Mouse (Mus musculus) myocyte (in vitro differentiated cells): ENCODE results near the gene Hyou1. TPM values are rescaled to one million over a fixed set of nuclear protein-coding genes. Genes with fewer than 3 reads are reported as not detected.

Source experiments
- H3K27me3 ChIP-seq: one replicate; pipeline ENCODE4 v1.6.1; 2011; ENCODE audit not compliant: control insufficient read depth, insufficient read depth, insufficient read length
- H3K36me3 ChIP-seq: one replicate; pipeline ENCODE4 v1.6.1; 2011; ENCODE audit not compliant: control insufficient read depth, insufficient read depth
- H3K4me2 ChIP-seq: one replicate; pipeline ENCODE4 v1.6.1; 2011; ENCODE audit warnings: low read depth, control low read depth
- H3K4me3 ChIP-seq: one replicate; pipeline ENCODE4 v1.5.1; 2011; ENCODE audit warnings: mild to moderate bottlenecking, control low read depth, moderate library complexity
- H3K79me2 ChIP-seq: one replicate; pipeline ENCODE4 v1.6.1; 2011; ENCODE audit not compliant: control insufficient read depth, insufficient read depth
- H3ac ChIP-seq: one replicate; pipeline ENCODE4 v1.6.1; 2011; ENCODE audit not compliant: control insufficient read depth, insufficient read length
- CEBPB ChIP-seq: IDR thresholded peaks from 2 replicates; pipeline ENCODE4 v1.6.1; 2011; ENCODE audit warnings: mild to moderate bottlenecking, moderate library complexity; ENCODE audit not compliant: poor library complexity, insufficient read depth, severe bottlenecking
- E2F4 ChIP-seq: IDR thresholded peaks from one replicate; pipeline ENCODE4 v1.6.1; 2011; ENCODE audit warnings: mild to moderate bottlenecking, control low read depth, moderate library complexity; ENCODE audit not compliant: insufficient read depth
- MAX ChIP-seq: IDR thresholded peaks from one replicate; pipeline ENCODE4 v1.6.1; 2011; ENCODE audit warnings: low read depth, mild to moderate bottlenecking, control low read depth
- MYOD1 ChIP-seq, 3 experiments: IDR thresholded peaks; one replicate each; pipeline ENCODE4 v1.6.1; 2011; ENCODE audit warnings: control low read depth in 2 of 3, low read depth in 2 of 3, mild to moderate bottlenecking in 2 of 3, moderate library complexity in 1 of 3; ENCODE audit not compliant: insufficient read length in 2 of 3, control insufficient read depth in 1 of 3
- MYOG ChIP-seq, 3 experiments: IDR thresholded peaks; one replicate each; pipeline ENCODE4 v1.6.1; 2011; ENCODE audit warnings: control low read depth in 2 of 3, low read depth in 2 of 3, mild to moderate bottlenecking in 2 of 3; ENCODE audit not compliant: insufficient read length in 2 of 3, control insufficient read depth in 1 of 3, insufficient read depth in 1 of 3
- POLR2A ChIP-seq: IDR thresholded peaks from one replicate; pipeline ENCODE4 v1.6.1; 2011; ENCODE audit warnings: low read depth, mild to moderate bottlenecking, control low read depth, moderate library complexity; ENCODE audit not compliant: insufficient read length
- POLR2AphosphoS2 ChIP-seq: IDR thresholded peaks from one replicate; pipeline ENCODE4 v1.6.1; 2011; ENCODE audit warnings: low read depth, control low read depth; ENCODE audit not compliant: insufficient read length
- REST ChIP-seq: IDR thresholded peaks from one replicate; pipeline ENCODE4 v1.6.1; 2011; ENCODE audit warnings: mild to moderate bottlenecking, control low read depth, moderate library complexity; ENCODE audit not compliant: insufficient read depth, insufficient read length
- SRF ChIP-seq: IDR thresholded peaks from one replicate; pipeline ENCODE4 v1.6.1; 2011; ENCODE audit warnings: low read depth; ENCODE audit not compliant: control insufficient read depth, insufficient read length
- TCF12 ChIP-seq: IDR thresholded peaks from one replicate; pipeline ENCODE4 v1.6.1; 2011; ENCODE audit warnings: mild to moderate bottlenecking, control low read depth; ENCODE audit not compliant: poor library complexity, insufficient read depth, severe bottlenecking
- TCF3 ChIP-seq: IDR thresholded peaks from one replicate; pipeline ENCODE4 v1.6.1; 2011; ENCODE audit warnings: low read depth, control low read depth; ENCODE audit not compliant: insufficient read length
- USF1 ChIP-seq: IDR thresholded peaks from one replicate; pipeline ENCODE4 v1.6.1; 2011; ENCODE audit warnings: low read depth, mild to moderate bottlenecking, control low read depth, moderate library complexity
- polyA plus RNA-seq: library from polyadenylated mRNA; unstranded; fragments of >200 nt; fragmentation: generic; extraction: Trizol; gene quantifications from one replicate; pipeline ENCODE4 v1.2.1, GENCODE M21; 2012; ENCODE audit warnings: missing spikeins

Hyou1 gene
- polyA plus RNA-seq, 1 experiment = 45.9 TPM

- peaks cover 12% of the 10 kb centered on the region for H3K36me3 ChIP-seq
- no peak overlapping the region for H3ac ChIP-seq
- TF ChIP-seq CEBPB = no peak
- no peak for TF ChIP-seq MYOD1 (IDR thresholded peaks at IDR 0.05; ENCODE audit: control insufficient read depth in 1 of 3, insufficient read length in 2 of 3, low read depth in 2 of 3)
- TF ChIP-seq POLR2AphosphoS2 = no peak
- no peak for TF ChIP-seq E2F4
- no peak for TF ChIP-seq POLR2A
- no peak for TF ChIP-seq MAX
- TF ChIP-seq TCF12 = no peak
- TF ChIP-seq MYOG (IDR thresholded peaks at IDR 0.05; ENCODE audit: control insufficient read depth in 1 of 3, insufficient read depth in 1 of 3, insufficient read length in 2 of 3, low read depth in 2 of 3) = no peak
- no peak for TF ChIP-seq TCF3
- TF ChIP-seq REST = no peak
- TF ChIP-seq USF1 = no peak
- TF ChIP-seq SRF = no peak
- H3K4me3 ChIP-seq = no peak overlapping the region
- no peaks in the 10 kb centered on the region for H3K27me3 ChIP-seq
- peaks cover 41% of the 10 kb centered on the region for H3K79me2 ChIP-seq
- H3K4me2 ChIP-seq = no peak overlapping the region
Observed at GRCm38 (mm10) chr9:44338574-44338973, 40.7 kb upstream of the Hyou1 start.

- Histone ChIP-seq H3ac (no peak overlapping the region), H3K4me3 (no peak overlapping the region), H3K36me3 (peaks cover 10% of the 10 kb centered on the region), H3K79me2 (peaks cover 26% of the 10 kb centered on the region), H3K4me2 (no peak overlapping the region), H3K27me3 (no peaks in the 10 kb centered on the region)
- TF ChIP-seq POLR2A (no peak), TCF3 (no peak), CEBPB (no peak), SRF (no peak), E2F4 (no peak), MAX (no peak), MYOD1 (IDR thresholded peaks at IDR 0.05; ENCODE audit: control insufficient read depth in 1 of 3, insufficient read length in 2 of 3, low read depth in 2 of 3) (no peak), USF1 (no peak), TCF12 (no peak), POLR2AphosphoS2 (no peak), REST (no peak), MYOG (IDR thresholded peaks at IDR 0.05; ENCODE audit: control insufficient read depth in 1 of 3, insufficient read depth in 1 of 3, insufficient read length in 2 of 3, low read depth in 2 of 3) (no peak)
Observed at GRCm38 (mm10) chr9:44341487-44341886, 37.8 kb upstream of the Hyou1 start.

DNA sequence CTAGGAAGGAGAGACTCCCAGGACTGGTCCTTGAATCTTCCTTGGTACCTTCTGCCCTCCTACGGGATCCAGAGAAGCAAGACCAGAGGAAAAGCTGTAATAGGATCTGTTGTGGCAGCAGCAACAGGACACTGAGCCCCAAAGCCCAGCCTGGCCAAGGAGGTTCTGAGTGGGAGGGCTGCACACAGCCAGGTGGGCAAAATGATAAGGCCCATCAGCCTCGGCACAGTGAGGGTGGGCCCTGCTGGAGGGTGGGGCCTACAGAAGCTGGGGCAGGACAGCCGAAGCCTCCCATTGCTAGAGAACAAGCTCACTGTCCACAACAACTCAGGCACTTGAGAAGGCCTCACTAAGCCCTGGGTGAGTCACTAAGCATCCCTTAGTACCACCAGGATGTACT lies 37.1 kb upstream of the Hyou1 start:
- Histone ChIP-seq H3K4me2 (peak overlapping the region; percentile 94), H3ac (no peak overlapping the region), H3K4me3 (no peak overlapping the region), H3K79me2 (peaks cover 19% of the 10 kb centered on the region), H3K27me3 (no peaks in the 10 kb centered on the region), H3K36me3 (peaks cover 3% of the 10 kb centered on the region)
- TF ChIP-seq E2F4 (no peak), TCF3 (no peak), CEBPB (no peak), SRF (no peak), MYOG (IDR thresholded peaks at IDR 0.05; ENCODE audit: control insufficient read depth in 1 of 3, insufficient read depth in 1 of 3, insufficient read length in 2 of 3, low read depth in 2 of 3) (no peak), MYOD1 (IDR thresholded peaks at IDR 0.05; ENCODE audit: control insufficient read depth in 1 of 3, insufficient read length in 2 of 3, low read depth in 2 of 3) (no peak), POLR2AphosphoS2 (no peak)

- Histone ChIP-seq H3K4me3 (peak overlapping the region; percentile 51), H3K4me2 (peak overlapping the region; percentile 94), H3K79me2 (peaks cover 18% of the 10 kb centered on the region), H3ac (no peak overlapping the region), H3K36me3 (peaks cover 3% of the 10 kb centered on the region), H3K27me3 (no peaks in the 10 kb centered on the region)
- TF ChIP-seq POLR2AphosphoS2 (no peak), USF1 (no peak), MYOG (IDR thresholded peaks at IDR 0.05; ENCODE audit: control insufficient read depth in 1 of 3, insufficient read depth in 1 of 3, insufficient read length in 2 of 3, low read depth in 2 of 3) (no peak), MYOD1 (IDR thresholded peaks at IDR 0.05; ENCODE audit: control insufficient read depth in 1 of 3, insufficient read length in 2 of 3, low read depth in 2 of 3) (no peak), REST (no peak), POLR2A (no peak), E2F4 (no peak), TCF3 (no peak), TCF12 (no peak), CEBPB (no peak), MAX (no peak), SRF (no peak)
Observed at GRCm38 (mm10) chr9:44342605-44343004, 36.7 kb upstream of the Hyou1 start.

- TF ChIP-seq TCF3 = no peak
- peaks cover 18% of the 10 kb centered on the region for H3K79me2 ChIP-seq
- H3K27me3 ChIP-seq = no peaks in the 10 kb centered on the region
- peaks cover 7% of the 10 kb centered on the region for H3K36me3 ChIP-seq
- peak overlapping the region; percentile 51 for H3K4me3 ChIP-seq
- peak overlapping the region; percentile 94 for H3K4me2 ChIP-seq
- H3ac ChIP-seq = peak overlapping the region; percentile 57
Observed at GRCm38 (mm10) chr9:44343290-44343689, 36.0 kb upstream of the Hyou1 start.
